Mouse (Mus musculus) forebrain, embryonic 11.5 days (tissue): Measurements from ENCODE around the gene Rxfp4. TPM values are rescaled to one million over a fixed set of nuclear protein-coding genes. Genes with fewer than 3 reads are reported as not detected.

Experiments
- ATAC-seq: fragments of 200-750 bp; cut with Nextera tagmentation; replicated peaks from 2 replicates; pipeline ENCODE4 v1.8.0; 2017; ENCODE audit warnings: moderate TSS enrichment; ENCODE audit not compliant: low FRiP score
- DNase-seq: peaks from one replicate; pipeline ENCODE4 v3.0.0-alpha.2; 2017; ENCODE audit warnings: low spot score
- H3K27ac ChIP-seq: fragments of 300-500 bp; sonication (generic); 2 replicates; pipeline ENCODE4 v1.5.1; 2014; ENCODE audit warnings: low read depth, low read length
- H3K27me3 ChIP-seq: fragments of 300-500 bp; sonication (generic); 2 replicates; pipeline ENCODE4 v1.6.1; 2014; ENCODE audit warnings: mild to moderate bottlenecking, low read length, mixed read lengths; ENCODE audit not compliant: control insufficient read depth, insufficient read depth
- H3K36me3 ChIP-seq: fragments of 300-500 bp; sonication (generic); 2 replicates; pipeline ENCODE4 v1.6.1; 2014; ENCODE audit warnings: mild to moderate bottlenecking, low read length, moderate library complexity, mixed read lengths; ENCODE audit not compliant: control insufficient read depth, insufficient read depth
- H3K4me1 ChIP-seq: fragments of 300-500 bp; sonication (generic); replicated peaks from 2 replicates; pipeline ENCODE4 v1.6.1; 2014; ENCODE audit warnings: low read length, mixed read lengths; ENCODE audit not compliant: control insufficient read depth, insufficient read depth
- H3K4me2 ChIP-seq: fragments of 300-500 bp; sonication (generic); 2 replicates; pipeline ENCODE4 v1.6.1; 2014; ENCODE audit warnings: low read depth, mild to moderate bottlenecking, low read length, moderate library complexity, mixed read lengths; ENCODE audit not compliant: severe bottlenecking
- H3K4me3 ChIP-seq: fragments of 300-500 bp; sonication (generic); 2 replicates; pipeline ENCODE4 v1.5.1; 2014; ENCODE audit warnings: low read depth, low read length
- H3K9ac ChIP-seq: fragments of 300-500 bp; sonication (generic); 2 replicates; pipeline ENCODE4 v1.6.1; 2014; ENCODE audit warnings: low read length
- H3K9me3 ChIP-seq: fragments of 300-500 bp; sonication (generic); 2 replicates; pipeline ENCODE4 v1.6.1; 2016; ENCODE audit warnings: low read length, mixed read lengths; ENCODE audit not compliant: control insufficient read depth
- WGBS: fragments of 180-500 bp; shearing (Covaris S2); extraction: QIAGEN DNeasy Blood & Tissue Kit; methylation state at CpG from one replicate; pipeline ENCODE4 v1.1.7; 2014; 5-methylcytosine and 5-hydroxymethylcytosine counted together
- polyA plus RNA-seq: library from polyadenylated mRNA; unstranded; fragments of >200 nt; fragmentation: Nextera tagmentation; extraction: Ambion mirVana; gene quantifications from 2 replicates; pipeline ENCODE4 v1.2.1, GENCODE M21; 2014

Rxfp4 gene
- polyA plus RNA-seq, 1 experiment from 2014 or later: not detected

GRCm38 (mm10) chr3:88602466-88602865, 50.5 kb downstream of the Rxfp4 start:
- H3K4me3 ChIP-seq: no peak overlapping the region
- no peak overlapping the region for H3K9ac ChIP-seq
- no peaks in the 10 kb centered on the region for H3K27me3 ChIP-seq
- no peaks in the 10 kb centered on the region for H3K9me3 ChIP-seq
- 73% methylated on average over 4 of the region's 4 CpGs for WGBS
- DNase-seq: no peak
- no peaks in the 10 kb centered on the region for H3K4me1 ChIP-seq
- H3K4me2 ChIP-seq: no peak overlapping the region
- H3K36me3 ChIP-seq: no peaks in the 10 kb centered on the region
- H3K27ac ChIP-seq: no peak overlapping the region
- ATAC-seq: no peak

Other genes with a start within 250 kb of the Rxfp4 start
- 141 and 158 TPM in 2 replicates for gene Pmf1, start 242.8 kb downstream of the Rxfp4 start, polyA plus RNA-seq
- 22.6 and 23.1 TPM in 2 replicates for gene Slc25a44, start 228.0 kb downstream of the Rxfp4 start, polyA plus RNA-seq
- 9.3 and 10.3 TPM in 2 replicates for gene Sema4a, start 192.0 kb downstream of the Rxfp4 start, polyA plus RNA-seq
- gene Lmna, start 143.2 kb downstream of the Rxfp4 start, polyA plus RNA-seq: 19.4 and 20.4 TPM in 2 replicates
- 44.4 and 46.2 TPM in 2 replicates for gene Mex3a, start 120.7 kb downstream of the Rxfp4 start, polyA plus RNA-seq
- gene Rab25, start 104.8 kb downstream of the Rxfp4 start, polyA plus RNA-seq: 0.43 and 1.1 TPM in 2 replicates
- 89.3 and 96.0 TPM in 2 replicates for gene Lamtor2, start 100.1 kb downstream of the Rxfp4 start, polyA plus RNA-seq
- gene Ubqln4, start 99.4 kb downstream of the Rxfp4 start, polyA plus RNA-seq: 89.2 and 95.0 TPM in 2 replicates
- 142 and 148 TPM in 2 replicates for gene Ssr2, start 77.3 kb downstream of the Rxfp4 start, polyA plus RNA-seq
- 118 and 123 TPM in 2 replicates for gene Arhgef2, start 47.2 kb downstream of the Rxfp4 start, polyA plus RNA-seq
- 111 and 116 TPM in 2 replicates for gene Khdc4, start 32.7 kb upstream of the Rxfp4 start, polyA plus RNA-seq
- 37.9 and 43.4 TPM in 2 replicates for gene Rit1, start 63.7 kb upstream of the Rxfp4 start, polyA plus RNA-seq
- 184 and 193 TPM in 2 replicates for gene Syt11, start 122.0 kb upstream of the Rxfp4 start, polyA plus RNA-seq
- gene Gon4l, start 182.1 kb upstream of the Rxfp4 start, polyA plus RNA-seq: 22.0 and 24.1 TPM in 2 replicates